Mouse (Mus musculus) kidney, embryonic 14.5 days (tissue): ENCODE results near the gene Gm21961. TPM values are rescaled to one million over a fixed set of nuclear protein-coding genes. Genes with fewer than 3 reads are reported as not detected.
"Not testable (repeated sequence)": the region's sequence is repeated elsewhere in the genome, so short reads cannot be mapped to it uniquely, and the experiment has no call there.

Experiments
- ATAC-seq: fragments of 200-750 bp; cut with Nextera tagmentation; 2 replicates; pipeline ENCODE4 v1.8.0; 2017; ENCODE audit warnings: moderate number of reproducible peaks, mild to moderate bottlenecking, moderate TSS enrichment, moderate library complexity; ENCODE audit not compliant: low FRiP score, low TSS enrichment
- H3K27ac ChIP-seq: fragments of 300-500 bp; sonication (generic); 2 replicates; pipeline ENCODE4 v1.5.1; 2014; ENCODE audit warnings: low read depth, mild to moderate bottlenecking, low read length, moderate library complexity, mixed read lengths
- H3K27me3 ChIP-seq: fragments of 300-500 bp; sonication (generic); 2 replicates; pipeline ENCODE4 v1.6.1; 2014; ENCODE audit warnings: mild to moderate bottlenecking, low read length; ENCODE audit not compliant: control insufficient read depth, insufficient read depth
- H3K36me3 ChIP-seq: fragments of 300-500 bp; sonication (generic); 2 replicates; pipeline ENCODE4 v1.6.1; 2014; ENCODE audit warnings: low read length, mixed read lengths; ENCODE audit not compliant: control insufficient read depth, insufficient read depth
- H3K4me1 ChIP-seq: fragments of 300-500 bp; sonication (generic); 2 replicates; pipeline ENCODE4 v1.6.1; 2014; ENCODE audit warnings: low read length, mixed read lengths; ENCODE audit not compliant: control insufficient read depth, insufficient read depth
- H3K4me2 ChIP-seq: fragments of 300-500 bp; sonication (generic); replicated peaks from 2 replicates; pipeline ENCODE4 v1.6.1; 2014; ENCODE audit warnings: low read depth, mild to moderate bottlenecking, low read length
- H3K4me3 ChIP-seq: fragments of 300-500 bp; sonication (generic); 2 replicates; pipeline ENCODE4 v1.5.1; 2014; ENCODE audit warnings: mild to moderate bottlenecking, low read length
- H3K9ac ChIP-seq: fragments of 300-500 bp; sonication (generic); 2 replicates; pipeline ENCODE4 v1.6.1; 2014; ENCODE audit warnings: low read depth, mild to moderate bottlenecking, low read length, moderate library complexity
- H3K9me3 ChIP-seq: fragments of 300-500 bp; sonication (generic); 2 replicates; pipeline ENCODE4 v1.6.1; 2016; ENCODE audit warnings: low read length; ENCODE audit not compliant: control insufficient read depth
- WGBS: fragments of 180-500 bp; shearing (Covaris S2); extraction: QIAGEN DNeasy Blood & Tissue Kit; methylation state at CpG from one replicate; pipeline ENCODE4 v1.1.7; 2014; 5-methylcytosine and 5-hydroxymethylcytosine counted together
- polyA plus RNA-seq: library from polyadenylated mRNA; unstranded; fragments of >200 nt; fragmentation: Nextera tagmentation; extraction: Ambion mirVana; gene quantifications from 2 replicates; pipeline ENCODE4 v1.2.1, GENCODE M21; 2014

Gene Gm21961
- not detected in 2 replicates for polyA plus RNA-seq

DNA sequence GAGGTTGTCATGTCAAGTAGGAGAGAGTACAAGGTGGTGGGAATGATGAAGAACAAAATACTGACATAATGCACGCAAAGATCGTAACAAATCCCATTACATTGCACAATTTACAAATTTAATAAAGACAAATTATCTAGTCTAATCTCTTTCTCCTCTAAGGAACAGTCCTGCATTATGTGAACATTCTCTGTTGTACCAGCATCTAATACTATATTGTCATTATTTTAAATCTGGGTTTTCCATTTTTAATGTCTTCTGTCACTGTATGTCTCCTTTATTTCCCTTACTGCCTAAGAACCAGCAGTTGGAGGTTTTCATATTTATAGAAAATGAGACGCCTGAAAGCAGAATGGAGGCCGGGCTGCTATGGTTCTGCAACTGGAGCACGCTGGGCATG, at the start of gene Gm21961:
Gm21961 (minus strand) TSS at position 101 of the 400 bp plus-strand sequence.
- Histone ChIP-seq H3K4me2 (no peak within 1 kb of the TSS), H3K4me1 (no peaks in the 10 kb centered on the region), H3K4me3 (no peak within 1 kb of the TSS), H3K27me3 (no peaks in the 10 kb centered on the region), H3K27ac (no peak within 1 kb of the TSS), H3K9ac (no peak within 1 kb of the TSS), H3K36me3 (no peaks in the 10 kb centered on the region), H3K9me3 (no peaks in the 10 kb centered on the region)
- ATAC-seq, result no peak
- 91% methylated on average over 5 of the region's 5 CpGs for WGBS

- ATAC-seq, result no peak
- Histone ChIP-seq H3K4me1 (no peaks in the 10 kb centered on the region), H3K27ac (no peak overlapping the region), H3K4me2 (no peak overlapping the region), H3K36me3 (no peaks in the 10 kb centered on the region), H3K27me3 (no peaks in the 10 kb centered on the region), H3K9ac (no peak overlapping the region), H3K4me3 (no peak overlapping the region), H3K9me3 (no peaks in the 10 kb centered on the region)
- 69% methylated on average over 4 of the region's 4 CpGs for WGBS
These were observed 27.3 kb upstream of the Gm21961 start for GRCm38 (mm10) chr15:65041999-65042398.

GRCm38 (mm10) chr15:65039216-65039615, 24.5 kb upstream of the Gm21961 start:
- H3K27ac ChIP-seq, H3K9ac ChIP-seq, H3K4me2 ChIP-seq, H3K36me3 ChIP-seq, H3K4me1 ChIP-seq, H3K4me3 ChIP-seq, H3K9me3 ChIP-seq, ATAC-seq, H3K27me3 ChIP-seq: not testable (repeated sequence)

- Histone ChIP-seq H3K9ac (no peak overlapping the region), H3K4me2 (no peak overlapping the region), H3K4me3 (no peak overlapping the region), H3K4me1 (no peaks in the 10 kb centered on the region), H3K27me3 (no peaks in the 10 kb centered on the region), H3K27ac (no peak overlapping the region), H3K9me3 (no peaks in the 10 kb centered on the region), H3K36me3 (no peaks in the 10 kb centered on the region)
- ATAC-seq, result no peak
- WGBS, result 91% methylated on average over 1 of the region's 1 CpGs
These were observed 3.3 kb upstream of the Gm21961 start for GRCm38 (mm10) chr15:65017971-65018370.

DNA sequence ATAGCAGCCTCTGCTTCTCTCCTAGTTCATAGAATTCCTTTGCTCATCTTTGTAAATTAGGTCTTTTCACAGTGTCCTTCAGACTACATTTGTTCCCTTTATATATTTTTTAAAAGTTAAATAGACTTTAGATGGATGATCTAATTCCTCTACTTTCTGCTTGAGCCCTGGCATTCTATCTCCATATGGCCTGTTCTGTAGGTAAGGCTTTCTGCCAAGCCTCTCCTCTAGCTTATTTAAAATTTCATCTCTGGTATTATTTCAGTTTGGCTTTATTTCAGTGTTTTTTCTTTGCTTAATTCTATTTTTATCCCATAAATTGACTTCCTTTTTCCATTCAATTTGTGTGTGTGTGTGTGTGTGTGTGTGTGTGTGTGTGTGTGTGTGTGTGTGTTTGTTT, 8.5 kb downstream of the Gm21961 start:
- no peaks in the 10 kb centered on the region for H3K9me3 ChIP-seq
- ATAC-seq, result no peak

GRCm38 (mm10) chr15:64994498-64994897, 20.2 kb downstream of the Gm21961 start:
- H3K4me2 ChIP-seq, result no peak overlapping the region

More for the DNA sequence above, 8.5 kb downstream of the Gm21961 start:
- H3K27ac ChIP-seq, result no peak overlapping the region
- no peaks in the 10 kb centered on the region for H3K36me3 ChIP-seq
- H3K4me3 ChIP-seq, result no peak overlapping the region
- no peaks in the 10 kb centered on the region for H3K27me3 ChIP-seq
- H3K4me2 ChIP-seq, result no peak overlapping the region
- no peak overlapping the region for H3K9ac ChIP-seq
- no peaks in the 10 kb centered on the region for H3K4me1 ChIP-seq

GRCm38 (mm10) chr15:64979976-64980375, 34.7 kb downstream of the Gm21961 start:
- H3K9me3 ChIP-seq, result no peaks in the 10 kb centered on the region
- no peak overlapping the region for H3K4me3 ChIP-seq
- H3K4me2 ChIP-seq, result no peak overlapping the region
- no peak overlapping the region for H3K27ac ChIP-seq
- no peaks in the 10 kb centered on the region for H3K4me1 ChIP-seq
- WGBS, result 70% methylated on average over 2 of the region's 2 CpGs
- H3K36me3 ChIP-seq, result no peaks in the 10 kb centered on the region
- no peaks in the 10 kb centered on the region for H3K27me3 ChIP-seq
- no peak overlapping the region for H3K9ac ChIP-seq
- ATAC-seq, result no peak

More at GRCm38 (mm10) chr15:64994498-64994897, 20.2 kb downstream of the Gm21961 start:
- H3K4me3 ChIP-seq, result no peak overlapping the region
- H3K9ac ChIP-seq, result no peak overlapping the region
- H3K36me3 ChIP-seq, result no peaks in the 10 kb centered on the region
- no peaks in the 10 kb centered on the region for H3K9me3 ChIP-seq
- no peak for ATAC-seq
- no peaks in the 10 kb centered on the region for H3K4me1 ChIP-seq
- no peaks in the 10 kb centered on the region for H3K27me3 ChIP-seq
- no peak overlapping the region for H3K27ac ChIP-seq
- 88% methylated on average over 4 of the region's 4 CpGs for WGBS

DNA sequence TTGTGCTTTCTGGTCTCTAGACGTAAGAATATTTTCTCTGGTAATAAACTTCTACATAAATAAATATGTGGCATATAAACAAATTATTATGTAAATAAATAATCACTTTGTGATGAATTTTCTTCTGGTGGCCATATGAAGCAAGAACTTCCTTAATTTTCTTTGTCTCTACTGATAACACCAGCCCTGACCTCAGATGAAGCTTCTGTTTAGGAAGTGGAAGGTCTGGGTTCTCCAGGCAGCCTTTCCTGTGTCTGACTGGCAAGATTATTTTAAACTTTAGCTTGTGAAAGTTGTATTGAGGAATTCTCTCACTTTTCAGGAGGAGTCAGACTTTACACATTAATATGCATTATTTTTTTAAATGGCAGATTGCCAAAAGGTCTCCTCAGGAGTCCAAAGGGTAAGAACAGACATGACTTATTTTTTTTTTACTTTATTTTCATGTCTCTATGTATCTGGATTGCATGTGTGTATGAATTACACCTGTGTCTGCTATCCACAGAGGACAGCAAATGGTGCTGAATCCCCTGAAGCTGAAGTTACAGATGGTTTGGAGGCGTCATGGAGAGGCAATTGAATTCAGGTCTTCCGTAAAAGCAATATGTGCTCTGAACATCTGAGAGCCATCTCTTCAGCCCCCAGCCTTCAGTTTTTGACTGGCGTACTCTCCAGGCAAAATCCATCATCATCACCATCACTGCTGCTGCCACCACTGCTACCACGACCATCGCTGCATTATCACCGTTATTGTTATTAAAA, 38.5 kb downstream of the Gm21961 start:
- WGBS, result 90% methylated on average over 7 of the region's 7 CpGs
- H3K4me1 ChIP-seq, result no peaks in the 10 kb centered on the region
- ATAC-seq, result no peak

More for the DNA sequence above, 38.5 kb downstream of the Gm21961 start:
- Histone ChIP-seq H3K4me3 (no peak overlapping the region), H3K36me3 (no peaks in the 10 kb centered on the region), H3K9ac (no peak overlapping the region), H3K4me2 (no peak overlapping the region), H3K27ac (no peak overlapping the region), H3K27me3 (no peaks in the 10 kb centered on the region), H3K9me3 (no peaks in the 10 kb centered on the region)
